Mouse (Mus musculus) kidney, adult 8-10 months (tissue): ENCODE measurements around the gene 2010111I01Rik.
A peak's percentile ranks its signal among the peaks of the same experiment; 100 is the strongest.
"Not testable (repeated sequence)": the region's sequence is repeated elsewhere in the genome, so short reads cannot be mapped to it uniquely, and the experiment has no call there.

Experiments
- DNase-seq, 2 experiments: peaks; one replicate each; pipeline ENCODE4 v3.0.0; 2022

The 2010111I01Rik gene

GRCm38 (mm10) chr13:62956776-62957175 lies 7.9 kb upstream of the 2010111I01Rik start:
- DNase-seq: no peak

GRCm38 (mm10) chr13:62963358-62963757 lies 1.3 kb upstream of the 2010111I01Rik start:
- DNase-seq: no peak

GRCm38 (mm10) chr13:62968223-62968622 lies 3.5 kb downstream of the 2010111I01Rik start:
- peak; percentile 40 to 49 for DNase-seq

- DNase-seq: no peak
These were observed 6.0 kb downstream of the 2010111I01Rik start for GRCm38 (mm10) chr13:62970515-62971269.

- DNase-seq: no peak
These were observed 7.7 kb downstream of the 2010111I01Rik start for GRCm38 (mm10) chr13:62972403-62972802.

- no peak for DNase-seq
These were observed 8.4 kb downstream of the 2010111I01Rik start for GRCm38 (mm10) chr13:62973111-62973510.

- DNase-seq: peak; percentile 40 to 48
These were observed 13.4 kb downstream of the 2010111I01Rik start for GRCm38 (mm10) chr13:62978104-62978503.

- DNase-seq: no peak
These were observed 14.1 kb downstream of the 2010111I01Rik start for GRCm38 (mm10) chr13:62978784-62979183.

- no peak for DNase-seq
These were observed 14.5 kb downstream of the 2010111I01Rik start for GRCm38 (mm10) chr13:62979215-62979614.

GRCm38 (mm10) chr13:62980131-62980530 lies 15.4 kb downstream of the 2010111I01Rik start:
- DNase-seq: peak in 1 of 2 experiments; percentile 19

- no peak for DNase-seq
These were observed 19.8 kb downstream of the 2010111I01Rik start for GRCm38 (mm10) chr13:62984485-62984884.

GRCm38 (mm10) chr13:62989891-62990490 lies 25.3 kb downstream of the 2010111I01Rik start:
- DNase-seq: no peak

- no peak for DNase-seq
These were observed 29.1 kb downstream of the 2010111I01Rik start for GRCm38 (mm10) chr13:62993543-62994477.

- no peak for DNase-seq
These were observed 32.1 kb downstream of the 2010111I01Rik start for GRCm38 (mm10) chr13:62996767-62997166.

GRCm38 (mm10) chr13:63007491-63007890 lies 42.8 kb downstream of the 2010111I01Rik start:
- not testable (repeated sequence) for DNase-seq

GRCm38 (mm10) chr13:63010345-63011090 lies 45.8 kb downstream of the 2010111I01Rik start:
- DNase-seq: no peak

- no peak for DNase-seq
These were observed 49.7 kb downstream of the 2010111I01Rik start for GRCm38 (mm10) chr13:63014353-63014752.

- no peak for DNase-seq
These were observed 50.7 kb downstream of the 2010111I01Rik start for GRCm38 (mm10) chr13:63015362-63015761.

GRCm38 (mm10) chr13:63016056-63016455 lies 51.4 kb downstream of the 2010111I01Rik start:
- no peak for DNase-seq

- no peak for DNase-seq
These were observed 58.8 kb downstream of the 2010111I01Rik start for GRCm38 (mm10) chr13:63023243-63024217.

- DNase-seq: no peak
These were observed 65.3 kb downstream of the 2010111I01Rik start for GRCm38 (mm10) chr13:63030023-63030422.
